Mouse (Mus musculus): Measurements from ENCODE around the gene Foxf1.

The Foxf1 gene

DNA sequence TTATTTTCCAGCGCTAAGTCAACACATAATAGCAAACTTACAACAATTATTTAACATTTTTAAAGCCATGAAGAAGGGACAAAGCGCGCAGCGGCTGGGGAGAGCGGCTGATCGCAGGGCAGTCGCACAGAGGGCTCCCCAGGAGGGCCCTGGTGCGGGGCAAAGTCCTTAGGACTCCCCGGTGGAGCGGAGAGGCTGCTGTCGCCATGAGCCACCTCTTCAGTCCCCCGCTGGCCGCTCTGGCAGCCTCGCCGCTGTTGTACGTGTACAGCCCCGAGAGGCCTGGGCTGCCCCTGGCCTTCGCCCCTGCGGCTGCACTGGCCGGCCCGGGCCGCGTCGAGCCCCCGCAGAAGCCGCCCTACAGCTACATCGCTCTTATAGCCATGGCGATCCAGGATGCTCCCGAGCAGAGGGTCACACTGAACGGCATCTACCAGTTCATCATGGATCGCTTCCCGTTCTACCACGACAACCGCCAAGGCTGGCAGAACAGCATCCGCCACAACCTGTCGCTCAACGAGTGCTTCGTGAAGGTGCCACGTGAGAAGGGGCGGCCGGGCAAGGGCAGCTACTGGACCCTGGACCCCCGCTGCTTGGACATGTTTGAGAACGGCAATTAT, 43.7 kb downstream of the Foxf1 start, which contains the start of gene Foxl1:
Gene Foxl1, plus strand, starts transcription at position 185 of the 620 bp plus-strand sequence.
- in situ Hi-C loops (cut with MseI, MboI) = no loop called here

DNA sequence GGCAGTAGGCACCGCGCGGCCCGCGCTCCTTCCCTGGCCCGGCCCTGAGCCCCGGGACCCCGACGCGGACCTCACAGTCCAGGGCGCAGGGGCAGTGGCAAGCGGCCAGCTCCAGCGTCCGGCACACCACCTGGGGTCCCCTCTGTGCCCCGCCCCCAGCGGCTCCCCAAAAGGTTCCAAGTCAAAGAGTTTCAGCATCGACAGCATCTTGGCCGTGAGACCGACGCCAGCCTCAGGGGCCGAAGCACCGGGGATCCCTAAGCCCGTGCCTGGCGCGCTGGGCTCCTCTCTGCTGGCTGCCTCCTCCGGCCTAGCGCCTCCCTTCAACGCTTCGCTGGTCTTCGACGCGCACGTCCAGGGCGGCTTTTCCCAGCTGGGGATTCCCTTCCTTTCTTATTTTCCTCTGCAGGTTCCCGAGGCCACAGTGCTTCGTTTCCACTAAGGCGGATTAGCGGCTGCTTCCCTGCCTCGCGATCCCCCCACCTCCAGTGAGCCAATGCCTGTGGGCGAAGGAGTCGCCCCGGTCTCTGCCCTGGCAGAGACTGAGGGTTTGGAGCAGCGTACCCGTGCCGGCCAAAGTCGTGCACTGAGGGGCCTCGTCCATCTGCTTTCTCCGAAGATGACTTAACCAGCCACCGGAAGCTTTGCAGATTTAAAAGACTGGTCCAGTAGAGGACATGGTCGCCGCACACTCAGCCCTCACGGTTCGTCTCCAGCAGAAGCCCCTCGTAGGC, 44.5 kb downstream of the Foxf1 start:
- in situ Hi-C loops (cut with MseI, MboI) = no loop called here

DNA sequence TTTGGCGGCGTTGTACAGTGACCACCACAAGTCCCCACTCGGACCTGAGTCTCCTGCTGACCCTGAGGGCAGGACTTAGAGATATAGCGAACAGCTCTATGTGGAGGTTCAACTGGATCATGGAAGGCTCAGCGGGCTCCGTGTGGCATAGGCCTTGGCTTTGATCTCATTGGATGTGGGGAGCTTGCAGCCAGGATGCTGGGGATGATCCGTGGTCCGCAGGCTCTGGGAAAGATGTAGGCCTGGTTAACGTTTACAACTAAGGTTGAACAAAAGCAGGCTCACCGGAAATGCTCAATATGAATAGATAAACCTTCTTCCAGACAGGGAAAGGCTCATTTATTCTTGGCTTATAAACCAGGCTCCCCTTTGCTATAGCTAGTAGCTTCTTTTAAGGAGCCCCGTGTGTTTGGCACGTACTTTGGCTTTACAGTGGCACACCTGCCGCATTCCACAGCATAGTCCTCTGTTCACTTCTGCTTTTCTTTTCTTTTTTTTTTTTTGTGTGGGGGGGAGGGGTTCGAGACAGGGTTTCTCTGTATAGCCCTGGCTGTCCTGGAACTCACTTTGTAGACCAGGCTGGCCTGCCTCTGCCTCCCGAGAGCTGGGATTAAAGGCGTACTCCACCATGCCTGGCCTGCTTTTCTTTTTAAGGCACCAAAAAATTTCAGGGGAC, 45.2 kb downstream of the Foxf1 start:
- in situ Hi-C loops (cut with MseI, MboI) = no loop called here

DNA sequence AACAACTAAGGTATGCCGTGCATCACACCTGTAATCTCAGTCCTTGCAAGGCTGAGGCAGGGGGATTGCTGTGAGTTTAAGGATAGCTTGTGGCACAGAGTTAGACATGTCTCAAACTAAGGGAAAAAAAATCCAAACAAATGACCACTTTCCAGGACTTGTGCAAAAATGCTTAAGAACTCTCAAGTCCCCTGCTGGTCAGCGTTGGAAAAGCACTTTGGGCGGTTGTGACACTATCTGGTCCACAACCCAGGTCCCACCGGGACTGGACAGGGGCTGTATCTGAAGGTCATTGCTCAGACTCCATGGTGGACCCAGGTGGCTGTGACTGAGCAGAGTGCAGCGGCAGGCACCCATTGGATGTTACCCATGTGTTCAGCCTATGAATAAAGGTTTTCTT, 46.3 kb downstream of the Foxf1 start:
- in situ Hi-C loops (cut with MseI, MboI) = no loop called here

DNA sequence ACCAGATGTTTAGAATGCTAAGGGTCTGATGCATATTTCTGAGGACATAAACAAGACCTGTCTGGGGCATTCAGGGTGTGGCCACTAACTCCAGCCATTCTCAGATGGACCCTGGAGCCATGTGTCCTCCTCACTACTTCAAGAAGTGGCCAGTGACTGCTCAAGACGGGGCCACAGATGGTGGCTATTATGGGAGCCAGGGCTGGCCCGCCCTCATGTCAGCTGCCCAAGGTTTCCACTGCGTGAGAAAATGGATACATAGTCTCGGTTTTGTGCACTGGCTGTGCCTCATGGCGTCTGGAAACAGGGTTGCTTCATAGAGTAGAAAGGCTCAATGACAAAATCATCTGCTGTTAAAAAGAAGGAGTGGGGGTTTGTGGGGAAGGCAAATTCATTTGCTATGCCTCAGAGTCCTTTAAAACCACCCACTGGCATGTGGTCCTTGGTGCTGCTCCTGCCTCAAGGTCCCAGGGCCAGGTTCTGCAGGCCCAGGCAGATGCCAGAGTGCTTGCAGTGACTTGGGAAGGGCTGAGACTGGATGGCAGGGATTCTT, 48.9 kb downstream of the Foxf1 start:
- in situ Hi-C loops (cut with MseI, MboI) = no loop called here

DNA sequence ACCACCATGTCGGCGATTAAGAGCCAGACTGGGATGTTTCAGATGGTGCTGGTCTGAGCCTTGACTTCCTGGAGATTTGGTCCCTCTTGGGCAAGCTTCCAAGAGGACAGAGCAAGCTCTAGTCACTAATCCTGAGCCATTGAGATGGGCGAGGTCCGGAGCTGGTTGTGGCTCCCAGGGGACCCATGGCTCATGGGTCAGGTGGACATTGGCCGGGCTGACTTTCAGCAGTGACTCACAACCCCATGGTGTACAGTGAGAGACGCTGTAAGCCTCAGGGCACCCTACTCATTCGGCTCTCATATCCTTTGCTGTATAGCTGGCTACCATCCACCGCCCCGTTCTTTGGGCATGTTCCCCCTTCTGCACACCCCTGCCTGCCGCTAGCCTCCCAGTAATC, 49.9 kb downstream of the Foxf1 start:
- in situ Hi-C loops (cut with MseI, MboI) = no loop called here

DNA sequence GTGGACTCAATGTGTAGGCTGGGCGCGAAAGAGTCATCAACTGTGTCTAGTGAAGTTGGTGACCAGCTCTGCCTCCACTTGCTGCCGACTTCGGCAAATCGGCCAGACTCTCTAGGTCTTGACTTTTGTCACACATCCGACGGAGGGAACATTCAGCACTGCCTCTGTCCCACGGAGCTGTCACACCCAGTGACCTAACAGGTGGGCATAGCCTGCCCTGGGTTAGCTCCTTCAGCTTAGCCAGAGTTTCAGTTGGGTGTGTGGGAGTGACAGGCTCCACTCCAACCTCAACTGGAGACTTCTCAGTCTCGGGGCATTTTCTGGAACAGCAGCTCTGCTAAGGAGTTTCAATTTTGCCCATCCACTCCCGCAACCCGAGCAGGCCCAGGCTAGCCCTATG, 50.3 kb downstream of the Foxf1 start:
- in situ Hi-C loops (cut with MseI, MboI) = no loop called here

DNA sequence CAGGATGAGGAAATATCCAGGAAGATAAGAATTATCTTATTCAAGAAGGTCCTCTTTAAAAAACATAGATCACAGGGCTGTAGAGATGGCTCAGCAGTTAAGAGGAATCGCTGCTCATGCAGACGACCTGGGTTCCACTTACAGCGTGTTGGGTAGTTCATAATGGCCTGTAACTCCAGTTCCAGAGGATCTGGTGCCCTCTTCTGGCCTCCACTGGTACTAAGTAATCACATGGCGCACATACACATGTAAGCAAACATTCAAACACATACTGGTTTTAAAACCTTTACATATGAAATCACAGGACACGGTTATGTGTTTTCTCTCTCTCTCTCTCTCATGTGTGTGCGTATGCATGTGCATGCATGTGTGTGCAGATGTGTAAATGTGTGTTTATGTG, 52.7 kb downstream of the Foxf1 start:
- in situ Hi-C loops (cut with MseI, MboI) = no loop called here
